Mouse (Mus musculus): ENCODE measurements at regions not wholly inside any gene's neighbourhood (a gene's known extent, or its start where the extent isn't known, plus 50 kb on each side); places are given as distances from the start of the nearest gene placed in this dataset.

GRCm38 (mm10) chr3:50665316-50665715 is 221.9 kb upstream of the Slc7a11 start:
- TF ChIP-seq ZNF384 (IDR thresholded peaks at IDR 0.05; ENCODE audit: low read depth, low read length) (no peak), MAFK (IDR thresholded peaks at IDR 0.05; ENCODE audit: insufficient read depth, low read depth, low read length) (no peak), ZC3H11A (IDR thresholded peaks at IDR 0.05; ENCODE audit: borderline replicate concordance, low read depth, low read length) (no peak)

Measured in ES-E14 (cell line).